Comparison of ENCODE assay signal across 12 mouse cellular contexts in genomic region chr3:125660114-125660717, GRCm38 (mm10).
A peak's percentile ranks its signal among the peaks of the same experiment; 100 is the strongest.
DNase-seq lines count a peak whose midpoint lies in the region; ATAC-seq and TF ChIP-seq lines count a peak whose summit lies in the region.
"Had no signal": no experiment of that assay in that cellular context is flagged by ENCODE, and none has a peak within 500 bp of the region (broad histone marks: within the 10 kb centered on the region; RNA-seq: fewer than 3 reads in every experiment).

No protein-coding gene starts in this region.

- no peak for TF ChIP-seq POLR2A in limb, embryonic 14.5 days (IDR thresholded peaks at IDR 0.05; ENCODE audit: borderline replicate concordance, extremely low read depth, insufficient read depth, insufficient read length)

- H3K4me1 ChIP-seq in neural tube, embryonic 11.5 days (ENCODE audit: control insufficient read depth, insufficient read depth, low read length), result no peaks in the 10 kb centered on the region
- H3K4me1 ChIP-seq in forebrain, embryonic 15.5 days, result no peaks in the 10 kb centered on the region
- H3K4me1 ChIP-seq in limb, embryonic 14.5 days (ENCODE audit: control insufficient read depth, insufficient read depth, low read length), result no peaks in the 10 kb centered on the region

- intact Hi-C loops in heart, postnatal 36 days (cut with DNase I), result no loop called here

- H3K27me3 ChIP-seq in neural tube, embryonic 11.5 days (ENCODE audit: control insufficient read depth, insufficient read depth, low read length), result no peaks in the 10 kb centered on the region
- H3K27me3 ChIP-seq in forebrain, embryonic 15.5 days, result no peaks in the 10 kb centered on the region
- no peaks in the 10 kb centered on the region for H3K27me3 ChIP-seq in limb, embryonic 14.5 days (ENCODE audit: control insufficient read depth, insufficient read depth, low read length)

- H3K36me3 ChIP-seq in neural tube, embryonic 11.5 days (ENCODE audit: control insufficient read depth, insufficient read depth, low read length), result no peaks in the 10 kb centered on the region
- H3K36me3 ChIP-seq in forebrain, embryonic 15.5 days, result no peaks in the 10 kb centered on the region
- H3K36me3 ChIP-seq in limb, embryonic 14.5 days (ENCODE audit: control insufficient read depth, insufficient read depth, low read length), result no peaks in the 10 kb centered on the region

- DNase-seq in neural tube, embryonic 11.5 days (ENCODE audit: low spot score), result peak; percentile 21
- no peak for DNase-seq in neural tube, embryonic 10.5 days (ENCODE audit: extremely low spot score, low spot score)
- peak; percentile 9 for DNase-seq in limb, embryonic 14.5 days (ENCODE audit: low spot score)
- DNase-seq in retina, embryonic 14.5 days (ENCODE audit: low spot score), result peak; percentile 37
- no peak for DNase-seq in heart, adult 11 months
- no peak for DNase-seq in heart, postnatal 36 days
- DNase-seq: cerebellum, postnatal 36 days; heart, adult 2 months; heart, postnatal 4 days had no signal

- no peak overlapping the region for H3K4me2 ChIP-seq in neural tube, embryonic 11.5 days (ENCODE audit: low read depth)
- H3K4me2 ChIP-seq in forebrain, embryonic 15.5 days (replicated peaks), result no peak overlapping the region
- no peak overlapping the region for H3K4me2 ChIP-seq in limb, embryonic 14.5 days (replicated peaks; ENCODE audit: low read depth, low read length, severe bottlenecking)
- H3K4me2 ChIP-seq: liver, embryonic 11.5 days had no signal

- H3K9me3 ChIP-seq in neural tube, embryonic 11.5 days (ENCODE audit: control insufficient read depth, low read length), result no peaks in the 10 kb centered on the region
- H3K9me3 ChIP-seq in forebrain, embryonic 15.5 days, result no peaks in the 10 kb centered on the region
- no peaks in the 10 kb centered on the region for H3K9me3 ChIP-seq in limb, embryonic 14.5 days (ENCODE audit: control insufficient read depth, low read length)

- ATAC-seq in neural tube, embryonic 11.5 days (ENCODE audit: insufficient read depth, low FRiP score, low TSS enrichment), result peak; percentile 70; the same call in 1 of the 2 replicates
- ATAC-seq in forebrain, embryonic 15.5 days (replicated peaks), result peak; percentile 86
- no peak; the same call in 1 of the 2 replicates for ATAC-seq in limb, embryonic 14.5 days (ENCODE audit: low FRiP score, low read depth)

- H3K4me3 ChIP-seq in neural tube, embryonic 11.5 days (ENCODE audit: low read depth, low read length), result no peak overlapping the region
- H3K4me3 ChIP-seq in forebrain, embryonic 15.5 days, result no peak overlapping the region
- H3K4me3 ChIP-seq in limb, embryonic 14.5 days (replicated peaks; ENCODE audit: low read length), result no peak overlapping the region
- H3K4me3 ChIP-seq: heart, adult 2 months; layer of hippocampus, adult 2 months had no signal

- WGBS in neural tube, embryonic 11.5 days, result 75% methylated on average over 3 of the region's 3 CpGs
- WGBS in forebrain, embryonic 15.5 days, result 47% methylated on average over 3 of the region's 3 CpGs
- 67% methylated on average over 3 of the region's 3 CpGs for WGBS in limb, embryonic 14.5 days

- H3K9ac ChIP-seq in neural tube, embryonic 11.5 days (ENCODE audit: low read length), result no peak overlapping the region
- no peak overlapping the region for H3K9ac ChIP-seq in forebrain, embryonic 15.5 days (replicated peaks)
- H3K9ac ChIP-seq in limb, embryonic 14.5 days (ENCODE audit: low read depth, low read length, severe bottlenecking), result no peak overlapping the region

- H3K27ac ChIP-seq in neural tube, embryonic 11.5 days (ENCODE audit: low read depth, low read length), result no peak overlapping the region
- no peak overlapping the region for H3K27ac ChIP-seq in forebrain, embryonic 15.5 days (replicated peaks)
- H3K27ac ChIP-seq in limb, embryonic 14.5 days (replicated peaks; ENCODE audit: low read depth, low read length), result no peak overlapping the region
- H3K27ac ChIP-seq: heart, adult 2 months; layer of hippocampus, adult 2 months had no signal

Comparison
In these comparisons a context has a peak if more than half of its experiments do, and no peak if none do; other contexts are left out.
1. DNase-seq: peak in neural tube, embryonic 11.5 days (single experiment), limb, embryonic 14.5 days (single experiment) and retina, embryonic 14.5 days (single experiment); none in neural tube, embryonic 10.5 days (single experiment), heart, adult 11 months (single experiment) and heart, postnatal 36 days (0 of 2).